Mouse (Mus musculus): Measurements from ENCODE around the gene Dnah7b. TPM values are rescaled to one million over a fixed set of nuclear protein-coding genes. Genes with fewer than 3 reads are reported as not detected.

Dnah7b gene
- 0.73 TPM for polyA plus RNA-seq (2015; fragmentation: Illumina TruSeq; extraction: RNeasy Lipid Tissue Mini Kit (QIAGEN cat#74804); ENCODE audit: insufficient read depth, low replicate concordance)

DNA sequence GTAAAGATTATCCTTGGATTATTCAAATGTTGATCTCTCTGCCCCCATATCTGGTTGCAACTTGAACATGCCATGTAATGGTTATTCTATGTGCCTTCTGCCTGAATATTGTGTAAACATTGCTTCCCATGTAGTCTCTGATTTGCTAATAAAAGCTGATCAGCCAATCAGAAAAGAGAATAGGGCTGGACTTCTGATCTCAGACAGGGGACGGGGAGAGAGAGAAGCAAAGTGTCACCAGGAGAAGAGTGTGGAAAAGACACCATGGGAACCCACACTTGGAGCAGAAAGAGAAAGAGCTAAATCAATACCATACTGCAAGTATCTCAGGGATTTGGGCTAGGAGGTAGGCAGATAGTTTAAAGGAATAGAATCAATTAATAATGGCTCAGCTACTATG lies at the start of gene Dnah7b:
Dnah7b (plus strand) TSS at position 301 of the 400 bp plus-strand sequence.

Other genes starting within 250 kb of the Dnah7b start
- 0.36 TPM for gene Gm5269, start 176.0 kb upstream of the Dnah7b start, polyA plus RNA-seq (2015; fragmentation: Illumina TruSeq; extraction: RNeasy Lipid Tissue Mini Kit (QIAGEN cat#74804); ENCODE audit: insufficient read depth, low replicate concordance)
- 467 TPM for gene Slc40a1, start 139.8 kb upstream of the Dnah7b start, polyA plus RNA-seq (2015; fragmentation: Illumina TruSeq; extraction: RNeasy Lipid Tissue Mini Kit (QIAGEN cat#74804); ENCODE audit: insufficient read depth, low replicate concordance)